Mouse (Mus musculus): ENCODE measurements around the gene Ereg.

- TF ChIP-seq CTCF (IDR thresholded peaks at IDR 0.05; ENCODE audit: control insufficient read depth, insufficient read depth, low read length) (no peak), POLR2A (IDR thresholded peaks at IDR 0.05; ENCODE audit: borderline replicate concordance, control insufficient read depth, low read depth, low read length) (no peak)
These were observed 26.0 kb upstream of the Ereg start for GRCm38 (mm10) chr5:91048397-91048796.

Data from bone marrow, adult 2 months (tissue).